Mouse (Mus musculus): Measurements from ENCODE around the gene Fbxl5.

DNA sequence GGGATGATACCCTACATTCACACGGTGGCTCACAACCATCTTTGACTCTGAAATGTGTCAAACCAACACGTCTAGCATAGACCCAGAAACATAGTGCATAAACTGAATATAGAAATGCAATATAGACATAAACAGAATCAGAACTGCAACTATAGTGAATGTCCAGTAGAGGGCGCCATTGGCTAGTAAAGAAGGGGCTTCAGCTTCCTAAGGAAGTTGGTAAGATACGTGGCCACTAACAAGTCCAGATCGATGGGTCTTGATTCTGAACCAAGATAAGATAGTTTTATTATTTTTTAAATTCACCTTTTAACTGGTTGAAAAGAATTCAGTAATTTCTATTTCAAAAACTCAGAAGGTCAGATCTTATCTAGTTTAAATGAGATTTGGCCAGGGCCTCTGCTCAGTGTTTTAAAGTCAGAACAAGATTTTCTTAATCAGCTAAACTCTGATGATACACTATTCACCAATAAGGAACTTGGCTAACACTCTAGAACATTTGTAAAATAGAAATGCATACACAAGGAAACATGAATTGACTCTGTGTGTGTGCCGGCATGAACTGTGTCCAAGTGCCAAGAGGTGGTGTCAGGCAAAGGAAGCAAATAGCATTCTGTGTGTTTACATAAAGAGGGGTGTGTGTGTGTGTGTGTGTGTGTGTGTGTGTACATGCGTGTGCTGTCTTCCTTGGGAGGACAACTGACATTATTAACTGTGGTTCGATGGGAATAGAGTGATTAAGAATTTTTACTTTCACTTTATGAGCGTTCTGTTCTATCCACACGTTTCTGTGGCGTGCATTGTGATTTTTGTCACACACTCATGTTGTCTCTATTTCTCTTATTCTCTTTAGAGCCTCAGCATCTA, 19.9 kb upstream of the Fbxl5 start:
- TF ChIP-seq CTCF (IDR thresholded peaks at IDR 0.05; ENCODE audit: borderline replicate concordance, insufficient read depth, low read length) (no peak), POLR2A (IDR thresholded peaks at IDR 0.05; ENCODE audit: low read depth, low read length) (no peak)

Measured in embryonic fibroblast, embryonic 13.5 days (primary cell).